Mouse (Mus musculus) cortical plate, adult 2 months (tissue): ENCODE results near the gene Olfr56.
"Not testable (repeated sequence)": the region's sequence is repeated elsewhere in the genome, so short reads cannot be mapped to it uniquely, and the experiment has no call there.

Experiments
- CTCF ChIP-seq: fragments of 200-500 bp; IDR thresholded peaks from 2 replicates; pipeline ENCODE4 v1.5.1; 2011; ENCODE audit warnings: mild to moderate bottlenecking, control low read depth, low read length; ENCODE audit not compliant: insufficient read depth; ENCODE audit errors: extremely low read depth
- POLR2A ChIP-seq: fragments of 200-500 bp; IDR thresholded peaks from 2 replicates; pipeline ENCODE4 v1.6.1; 2011; ENCODE audit warnings: mild to moderate bottlenecking, low read length, control low read depth; ENCODE audit not compliant: insufficient read depth; ENCODE audit errors: extremely low read depth

- not testable (repeated sequence) for TF ChIP-seq CTCF, POLR2A
Observed at GRCm38 (mm10) chr11:48980052-48980451, 1.4 kb downstream of the Olfr56 start.
